Mouse (Mus musculus) MEL-GATA-1-ER (cell line): ENCODE data around the gene Slc16a1.
"Not testable (repeated sequence)": the region's sequence is repeated elsewhere in the genome, so short reads cannot be mapped to it uniquely, and the experiment has no call there.

Experiments
- DNase-seq: peaks from one replicate; pipeline ENCODE4 v3.0.0-alpha.2; 2012; ENCODE audit warnings: low read depth; ENCODE audit errors: extremely low read depth

Gene Slc16a1

GRCm38 (mm10) chr3:104674329-104675220 lies 36.1 kb downstream of the Slc16a1 start:
- no peak for DNase-seq

- DNase-seq: no peak
Measured at GRCm38 (mm10) chr3:104675258-104675851, 36.9 kb downstream of the Slc16a1 start.

- DNase-seq: no peak
Measured at GRCm38 (mm10) chr3:104677781-104678180, 39.3 kb downstream of the Slc16a1 start.

- no peak for DNase-seq
Measured at GRCm38 (mm10) chr3:104678826-104679225, 40.4 kb downstream of the Slc16a1 start.

DNA sequence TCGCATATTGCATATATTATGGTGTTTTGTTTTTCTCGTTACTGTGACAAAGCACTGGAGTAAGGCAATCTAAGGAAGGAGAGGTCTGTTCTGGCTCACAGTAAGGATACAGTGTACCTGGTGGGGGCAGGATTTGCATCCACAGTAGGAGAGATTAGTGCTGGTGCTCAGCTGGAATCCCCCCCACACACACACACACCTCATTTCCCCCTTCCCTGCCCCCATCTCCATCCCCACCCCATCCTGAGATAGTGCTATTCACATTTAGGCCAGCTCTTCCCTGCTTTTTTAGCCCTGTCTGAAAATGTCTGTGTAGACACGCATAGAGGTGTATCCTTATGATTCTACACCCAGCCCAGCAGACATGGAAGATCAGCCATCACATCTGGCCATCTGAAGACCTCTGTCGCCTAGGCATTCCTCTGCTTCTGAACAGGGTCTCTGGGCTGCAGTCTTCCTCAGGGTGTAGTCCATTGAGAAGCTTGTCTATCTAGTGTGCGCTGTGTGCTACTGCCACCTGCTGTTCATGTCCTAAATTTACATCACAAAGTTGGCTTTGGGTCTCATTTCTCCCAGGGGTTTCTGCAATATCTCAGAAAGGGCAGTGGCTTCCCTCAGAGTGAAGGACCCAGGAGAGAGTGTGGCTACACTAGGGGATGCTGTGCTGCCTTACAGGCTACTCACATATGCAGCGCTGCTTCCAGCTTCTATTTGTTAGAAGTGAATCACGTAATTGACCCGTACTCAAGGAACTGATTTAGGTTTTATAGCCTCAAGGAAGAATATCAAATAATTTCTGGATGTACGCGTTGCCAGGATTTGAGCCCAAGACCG lies 44.4 kb downstream of the Slc16a1 start:
- DNase-seq: peak; percentile 80

DNA sequence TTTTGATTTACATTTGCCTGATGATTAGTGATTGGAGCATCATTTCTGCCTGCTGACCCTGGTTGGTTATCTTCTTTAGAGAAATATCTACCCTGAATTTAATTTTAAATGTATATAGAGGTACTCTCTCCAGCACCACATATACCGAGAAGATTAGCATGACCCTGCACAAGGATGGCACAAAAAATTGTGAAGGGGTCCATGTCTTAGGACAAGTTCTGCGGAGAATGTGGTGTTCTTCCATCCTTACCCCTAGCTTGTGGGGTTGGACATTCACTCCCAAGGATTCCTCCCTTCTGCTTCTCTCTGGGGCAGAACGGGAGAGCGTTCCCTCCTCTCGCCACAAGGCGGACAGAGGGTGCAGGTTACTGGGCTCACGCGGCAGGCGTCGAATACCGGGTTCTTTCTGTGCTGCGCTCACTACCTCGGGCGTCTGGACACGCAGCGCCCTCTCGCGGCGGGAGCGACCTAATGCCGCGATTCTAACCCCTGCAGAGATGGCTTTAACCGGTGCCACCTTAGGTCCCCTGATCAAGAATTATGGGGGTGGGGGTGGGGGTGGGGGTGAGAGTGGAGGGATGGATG lies 62.4 kb downstream of the Slc16a1 start:
- DNase-seq: peak; percentile 85

- DNase-seq: no peak
Measured at GRCm38 (mm10) chr3:104701761-104702160, 63.3 kb downstream of the Slc16a1 start.

DNA sequence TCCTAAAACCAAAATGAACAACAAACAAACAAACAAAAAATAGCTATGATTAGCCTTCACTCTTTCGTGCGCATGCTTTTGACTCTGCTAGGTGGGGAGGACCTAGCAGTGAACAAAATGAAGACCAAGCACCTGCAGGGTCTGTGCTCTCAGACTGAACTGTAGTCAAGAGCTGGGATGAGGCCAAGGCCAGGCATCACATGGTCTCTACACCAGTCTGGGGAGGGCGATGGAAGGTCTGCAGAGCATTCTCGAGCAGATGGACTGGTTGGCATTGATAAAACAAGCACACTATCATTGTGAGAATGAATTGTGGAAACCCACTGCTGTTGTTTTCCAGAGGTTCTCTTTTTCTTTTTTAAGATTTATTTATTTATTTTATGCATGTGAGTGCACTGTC lies 65.5 kb downstream of the Slc16a1 start:
- no peak for DNase-seq

DNA sequence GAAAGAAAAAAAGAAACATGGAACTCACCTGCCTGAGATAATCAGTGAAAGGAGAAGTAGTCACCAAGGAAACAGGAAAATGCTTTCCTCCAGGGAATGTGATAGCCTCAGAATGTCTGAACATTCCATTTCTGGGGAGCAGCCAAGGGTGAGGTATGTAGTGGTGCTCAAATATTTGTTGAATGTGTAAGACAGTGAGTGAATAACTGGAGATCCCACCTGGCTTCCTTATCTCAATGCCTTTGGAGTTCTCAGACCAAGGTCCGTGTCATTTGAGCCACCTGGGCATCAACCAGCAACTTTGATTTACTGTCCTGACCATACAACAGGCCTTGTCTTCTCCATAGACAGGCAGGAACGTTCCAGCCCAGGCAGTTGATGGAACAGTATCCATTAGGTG lies 68.0 kb downstream of the Slc16a1 start:
- no peak for DNase-seq

- DNase-seq: not testable (repeated sequence)
Measured at GRCm38 (mm10) chr3:104706951-104707771, 68.7 kb downstream of the Slc16a1 start.

GRCm38 (mm10) chr3:104707772-104708144 lies 69.3 kb downstream of the Slc16a1 start:
- DNase-seq: not testable (repeated sequence)
